Mouse (Mus musculus) mouse trophoblast stem cell (cell line): Measurements from ENCODE around the gene Sema3c.

Experiments
- in situ Hi-C, 2 experiments: fragments of 300-500 bp; cut with MseI, MboI; formaldehyde crosslinking; loops; 2 replicates in 1 of 2; 3 replicates in 1 of 2; pipeline ENCODE4 v1.15.1; 2025

Gene Sema3c

GRCm38 (mm10) chr5:17776571-17776970 is 202.5 kb downstream of the Sema3c start:
- in situ Hi-C loops, result no loop called here
